ENCODE assay signal across 8 mouse cellular contexts in genomic region chr7:103806856-103807255, GRCm38 (mm10). TPM values are rescaled to one million over a fixed set of nuclear protein-coding genes. Genes with fewer than 3 reads are reported as not detected.
DNase-seq lines count a peak whose midpoint lies in the region.

No protein-coding gene starts in this region.

- peak; percentile 6 for DNase-seq in heart, adult 8-10 months (ENCODE audit: low spot score)
- DNase-seq in heart, postnatal 25 days (ENCODE audit: low spot score): no peak
- peak; percentile 13 for DNase-seq in right cerebral cortex, adult 18-20 months
- DNase-seq in right cerebral cortex, postnatal 14 days: no peak
- peak; percentile 3 to 22 for DNase-seq in adrenal gland, postnatal 36 days
- peak; percentile 4 to 20 for DNase-seq in layer of hippocampus, postnatal 10 days (ENCODE audit: low spot score in 2 of 2)
- DNase-seq in testis, postnatal 14 days (ENCODE audit: low spot score): peak; percentile 8
- no peak for DNase-seq in urinary bladder, postnatal 36 days (ENCODE audit: low spot score in 2 of 2)

- intact Hi-C loops in heart, postnatal 25 days (cut with DNase I): loop anchor here (5.0 kb wide), 1 partner anchor 1300 kb away; no protein-coding TSS in a partner anchor

RNA-seq across cellular contexts. Expression of gene Hbb-bt, which starts 6.9 kb away (rescaled TPM):
- total RNA-seq in heart, adult 8-10 months (2022): 1,000 to 10,000 TPM in 1 of 4 experiments, 100 to 1,000 TPM in 3; 208 to 1,111 (median 289) TPM
- 1,000 to 10,000 TPM; 1,406 to 3,005 TPM for total RNA-seq in heart, postnatal 25 days (2021)
- 100 to 1,000 TPM; 243 to 471 TPM for total RNA-seq in adrenal gland, postnatal 36 days (2021)
- 10 to 100 TPM; 83.8 to 97.7 TPM for total RNA-seq in layer of hippocampus, postnatal 10 days (2021)

RNA-seq across cellular contexts. Expression of gene Olfr67, which starts 15.2 kb away (rescaled TPM):
- not detected for total RNA-seq in heart, adult 8-10 months (2022)
- total RNA-seq in heart, postnatal 25 days (2021): not detected
- not detected for total RNA-seq in adrenal gland, postnatal 36 days (2021)
- total RNA-seq in layer of hippocampus, postnatal 10 days (2021): not detected

RNA-seq across cellular contexts. Expression of gene Hbb-bs, which starts 21.0 kb away (rescaled TPM):
- over 10,000 TPM in 1 of 4 experiments, 1,000 to 10,000 TPM in 3; 2,003 to 12,142 (median 2,942) TPM for total RNA-seq in heart, adult 8-10 months (2022)
- total RNA-seq in heart, postnatal 25 days (2021): over 10,000 TPM in 1 of 2 experiments, 1,000 to 10,000 TPM in 1; 9,976 to 23,536 TPM
- 1,000 to 10,000 TPM; 1,998 to 3,266 TPM for total RNA-seq in adrenal gland, postnatal 36 days (2021)
- total RNA-seq in layer of hippocampus, postnatal 10 days (2021): 100 to 1,000 TPM; 744 to 802 TPM

RNA-seq across cellular contexts. Expression of gene Olfr68, which starts 27.4 kb away (rescaled TPM):
- not detected for total RNA-seq in heart, adult 8-10 months (2022)
- total RNA-seq in heart, postnatal 25 days (2021): not detected
- total RNA-seq in adrenal gland, postnatal 36 days (2021): not detected
- not detected for total RNA-seq in layer of hippocampus, postnatal 10 days (2021)

RNA-seq across cellular contexts. Expression of gene Hbb-bh2, which starts 33.5 kb away (rescaled TPM):
- not detected for total RNA-seq in heart, adult 8-10 months (2022)
- total RNA-seq in heart, postnatal 25 days (2021): not detected
- total RNA-seq in adrenal gland, postnatal 36 days (2021): not detected
- not detected for total RNA-seq in layer of hippocampus, postnatal 10 days (2021)

Comparison
In these comparisons a context has a peak if more than half of its experiments do, and no peak if none do; other contexts are left out.
1. DNase-seq: peak in heart, adult 8-10 months (single experiment), right cerebral cortex, adult 18-20 months (single experiment), adrenal gland, postnatal 36 days (2 of 2), layer of hippocampus, postnatal 10 days (2 of 2) and testis, postnatal 14 days (single experiment); none in heart, postnatal 25 days (single experiment), right cerebral cortex, postnatal 14 days (single experiment) and urinary bladder, postnatal 36 days (0 of 2).